Mouse (Mus musculus) lung, postnatal 0 days (tissue): ENCODE results near the gene Mfsd12.

Experiments
- CTCF ChIP-seq: IDR thresholded peaks from 2 replicates; pipeline ENCODE4 v1.5.1; 2016; ENCODE audit warnings: antibody characterized with exemption, mild to moderate bottlenecking
- EP300 ChIP-seq: IDR thresholded peaks from 2 replicates; pipeline ENCODE4 v1.6.1; 2016; ENCODE audit warnings: antibody characterized with exemption, mild to moderate bottlenecking, control low read depth

- TF ChIP-seq CTCF (no peak), EP300 (no peak)
Observed at GRCm38 (mm10) chr10:81342686-81343505, 14.4 kb upstream of the Mfsd12 start, which contains the start of gene Gipc3.
